Mouse (Mus musculus) cerebral cortex, adult 2 months (tissue): Measurements from ENCODE around the gene Epyc.

Source experiments
- WGBS: fragments of 180-500 bp; shearing (Covaris S2); methylation state at CpG from one replicate; pipeline ENCODE4 v1.1.7; 2018; 5-methylcytosine and 5-hydroxymethylcytosine counted together

Gene Epyc

GRCm38 (mm10) chr10:97643768-97644167 lies at the start of gene Epyc:
Gene Epyc, plus strand, starts transcription at chr10:97644068.
- 78% methylated on average over 2 of the region's 2 CpGs for WGBS

GRCm38 (mm10) chr10:97595680-97596079 lies 48.2 kb upstream of the Epyc start:
- 89% methylated on average over 1 of the region's 1 CpGs for WGBS

GRCm38 (mm10) chr10:97601744-97602143 lies 42.1 kb upstream of the Epyc start:
- 84% methylated on average over 4 of the region's 4 CpGs for WGBS

GRCm38 (mm10) chr10:97606579-97606978 lies 37.3 kb upstream of the Epyc start, which contains the start of gene Kera:
Gene Kera, plus strand, starts transcription at chr10:97606879.
- WGBS, result 78% methylated on average over 2 of the region's 2 CpGs

GRCm38 (mm10) chr10:97622328-97622727 lies 21.5 kb upstream of the Epyc start:
- WGBS, result 81% methylated on average over 1 of the region's 1 CpGs

- WGBS, result 57% methylated on average over 2 of the region's 2 CpGs
Measured at GRCm38 (mm10) chr10:97624381-97624780, 19.5 kb upstream of the Epyc start.

GRCm38 (mm10) chr10:97625116-97625515 lies 18.8 kb upstream of the Epyc start:
- WGBS, result 51% methylated on average over 4 of the region's 4 CpGs

- WGBS, result 95% methylated on average over 1 of the region's 1 CpGs
Measured at GRCm38 (mm10) chr10:97626543-97626942, 17.3 kb upstream of the Epyc start.

GRCm38 (mm10) chr10:97631061-97631460 lies 12.8 kb upstream of the Epyc start:
- 82% methylated on average over 3 of the region's 3 CpGs for WGBS

GRCm38 (mm10) chr10:97641926-97642325 lies 1.9 kb upstream of the Epyc start:
- WGBS, result 85% methylated on average over 2 of the region's 2 CpGs

- WGBS, result 82% methylated on average over 2 of the region's 2 CpGs
Measured at GRCm38 (mm10) chr10:97650334-97650733, 6.5 kb downstream of the Epyc start.

- 97% methylated on average over 1 of the region's 1 CpGs for WGBS
Measured at GRCm38 (mm10) chr10:97659489-97659888, 15.6 kb downstream of the Epyc start.

- 61% methylated on average over 4 of the region's 4 CpGs for WGBS
Measured at GRCm38 (mm10) chr10:97668656-97669055, 24.8 kb downstream of the Epyc start.

GRCm38 (mm10) chr10:97670202-97670601 lies 26.3 kb downstream of the Epyc start:
- 22% methylated on average over 4 of the region's 4 CpGs for WGBS

GRCm38 (mm10) chr10:97673239-97673638 lies 29.4 kb downstream of the Epyc start:
- WGBS, result 73% methylated on average over 2 of the region's 2 CpGs

- 88% methylated on average over 1 of the region's 1 CpGs for WGBS
Measured at GRCm38 (mm10) chr10:97687198-97687597, 43.3 kb downstream of the Epyc start.

- 61% methylated on average over 3 of the region's 3 CpGs for WGBS
Measured at GRCm38 (mm10) chr10:97689425-97689824, 45.6 kb downstream of the Epyc start.

GRCm38 (mm10) chr10:97692913-97693312 lies 49.0 kb downstream of the Epyc start, which contains the start of gene Ccer1:
Gene Ccer1, plus strand, starts transcription at chr10:97693059.
- WGBS, result 75% methylated on average over 20 of the region's 20 CpGs

- 95% methylated on average over 37 of the region's 37 CpGs for whole genome bisulfite sequencing
Measured at GRCm38 (mm10) chr10:97693398-97694135, 49.7 kb downstream of the Epyc start.

- WGBS, result 56% methylated on average over 1 of the region's 1 CpGs
Measured at GRCm38 (mm10) chr10:97704562-97704961, 60.7 kb downstream of the Epyc start.

- WGBS, result 3% methylated on average over 5 of the region's 5 CpGs
Measured at GRCm38 (mm10) chr10:97712687-97713086, 68.8 kb downstream of the Epyc start.

GRCm38 (mm10) chr10:97714584-97714983 lies 70.7 kb downstream of the Epyc start:
- WGBS, result 74% methylated on average over 4 of the region's 4 CpGs

GRCm38 (mm10) chr10:97715289-97715906 lies 71.5 kb downstream of the Epyc start:
- WGBS, result 67% methylated on average over 3 of the region's 3 CpGs
